Mouse (Mus musculus): ENCODE measurements at regions not wholly inside any gene's neighbourhood (a gene's known extent, or its start where the extent isn't known, plus 50 kb on each side); places are given as distances from the start of the nearest gene placed in this dataset.

GRCm38 (mm10) chr13:53888411-53888810 is 167.1 kb downstream of the Drd1 start:
- TF ChIP-seq POLR2A (IDR thresholded peaks at IDR 0.05; ENCODE audit: control insufficient read depth in 1 of 2, insufficient read depth in 1 of 2, low read depth in 1 of 2, low read length in 2 of 2, poor library complexity in 1 of 2): no peak
- no peak for TF ChIP-seq SMC3 (IDR thresholded peaks at IDR 0.05; ENCODE audit: low read depth, low read length)
- TF ChIP-seq USF1 (IDR thresholded peaks at IDR 0.05; ENCODE audit: low read depth, low read length): no peak
- no peak for TF ChIP-seq CTCF (IDR thresholded peaks at IDR 0.05 in 2 of 3, conservative IDR thresholded peaks at IDR 0.05 in 1 of 3; ENCODE audit: control insufficient read depth in 1 of 3, insufficient read depth in 1 of 3, low read depth in 2 of 3, low read length in 3 of 3, poor library complexity in 1 of 3, severe bottlenecking in 1 of 3)
- TF ChIP-seq RAD21 (IDR thresholded peaks at IDR 0.05; ENCODE audit: low read depth, low read length): no peak
- no peak for TF ChIP-seq CHD2 (IDR thresholded peaks at IDR 0.05; ENCODE audit: low read length)
- no peak for TF ChIP-seq GABPA (IDR thresholded peaks at IDR 0.05; ENCODE audit: low read depth, low read length)
- TF ChIP-seq MEF2A (IDR thresholded peaks at IDR 0.05; ENCODE audit: extremely low read depth, insufficient replicate concordance, low read depth, low read length, poor library complexity, severe bottlenecking): no peak
- no peak for TF ChIP-seq E2F4 (IDR thresholded peaks at IDR 0.05; ENCODE audit: borderline replicate concordance, low read depth, low read length)
- TF ChIP-seq POLR2AphosphoS2 (IDR thresholded peaks at IDR 0.05; ENCODE audit: low read length): no peak
- no peak for TF ChIP-seq JUND (IDR thresholded peaks at IDR 0.05; ENCODE audit: low read depth, low read length)
- TF ChIP-seq ETS1 (IDR thresholded peaks at IDR 0.05; ENCODE audit: low read depth, low read length): no peak
